Mouse (Mus musculus): ENCODE results near the gene Ifna15.
A peak's percentile ranks its signal among the peaks of the same experiment; 100 is the strongest.

Gene Ifna15

DNA sequence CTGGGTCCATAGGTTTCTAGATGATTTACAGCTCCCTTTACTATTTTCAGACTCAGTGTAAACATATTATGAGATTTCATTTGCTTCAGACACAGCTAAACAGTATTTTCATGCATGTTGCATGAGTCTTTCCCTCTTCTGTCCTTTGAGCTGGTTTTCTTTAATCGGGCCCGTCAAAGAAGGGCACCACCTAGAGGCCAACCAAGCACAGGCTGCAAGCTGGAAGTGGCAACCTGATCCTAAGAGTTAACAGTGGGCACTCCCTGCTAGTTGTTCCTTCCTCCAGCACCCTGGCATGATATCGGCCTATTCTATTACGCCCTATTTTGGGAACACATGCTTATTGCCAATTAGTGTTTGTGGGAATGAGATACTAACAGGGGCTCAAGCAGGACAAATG lies 43.6 kb downstream of the Ifna15 start:
- DNase-seq (ENCODE audit: low spot score in 2 of 2), result peak; percentile 48 to 58

DNA sequence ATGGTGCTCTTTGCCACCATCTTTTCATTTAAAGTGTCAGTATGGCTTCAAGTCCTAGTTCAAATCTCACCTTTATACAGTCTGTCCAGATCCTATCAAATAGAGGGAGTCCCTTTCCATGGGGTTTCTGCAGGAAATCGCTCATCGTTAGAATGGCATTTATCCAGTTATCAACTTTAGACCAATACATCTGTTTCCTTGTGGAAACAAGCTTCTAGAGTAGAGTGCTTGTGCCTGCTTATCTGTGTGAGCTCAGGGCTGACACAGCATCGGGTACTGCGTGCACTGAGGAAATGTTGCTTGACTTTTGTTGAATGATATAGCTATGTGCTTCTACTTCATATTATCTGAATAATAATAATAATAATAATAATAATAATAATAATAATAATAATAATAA lies 44.3 kb downstream of the Ifna15 start:
- DNase-seq (ENCODE audit: low spot score in 2 of 2), result no peak
